Mouse (Mus musculus): ENCODE results near the gene AL607142.1.

DNA sequence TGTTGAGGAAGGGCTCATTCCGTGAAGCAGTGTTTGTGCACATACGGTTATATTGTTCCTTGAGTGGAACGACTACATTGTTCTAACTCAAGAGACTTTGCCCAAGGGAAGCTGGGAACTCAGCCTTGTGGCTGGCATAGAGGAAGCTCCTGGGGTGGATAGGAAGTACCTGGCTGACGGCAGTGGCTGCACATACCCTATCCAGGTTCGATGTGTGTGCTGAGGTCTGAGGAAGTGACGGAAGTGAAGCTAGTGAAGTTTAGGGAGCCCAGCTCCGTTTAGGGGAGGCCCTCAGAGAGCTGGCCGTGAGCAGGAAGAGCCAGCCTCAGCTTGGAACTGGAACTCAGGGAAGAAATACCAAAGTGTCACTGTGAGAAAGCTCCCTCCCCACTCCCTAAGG lies 43.0 kb downstream of the AL607142.1 start:
- no peak for TF ChIP-seq CTCF (IDR thresholded peaks at IDR 0.05; ENCODE audit: low read depth)
- TF ChIP-seq EP300 (IDR thresholded peaks at IDR 0.05; ENCODE audit: low read depth): no peak

All from liver, postnatal 0 days (tissue).